Mouse (Mus musculus): ENCODE data around the gene Uqcc2. TPM values are rescaled to one million over a fixed set of nuclear protein-coding genes. Genes with fewer than 3 reads are reported as not detected.

The Uqcc2 gene
- polyA plus RNA-seq, 1 experiment from 2014 or later: 266 TPM

DNA sequence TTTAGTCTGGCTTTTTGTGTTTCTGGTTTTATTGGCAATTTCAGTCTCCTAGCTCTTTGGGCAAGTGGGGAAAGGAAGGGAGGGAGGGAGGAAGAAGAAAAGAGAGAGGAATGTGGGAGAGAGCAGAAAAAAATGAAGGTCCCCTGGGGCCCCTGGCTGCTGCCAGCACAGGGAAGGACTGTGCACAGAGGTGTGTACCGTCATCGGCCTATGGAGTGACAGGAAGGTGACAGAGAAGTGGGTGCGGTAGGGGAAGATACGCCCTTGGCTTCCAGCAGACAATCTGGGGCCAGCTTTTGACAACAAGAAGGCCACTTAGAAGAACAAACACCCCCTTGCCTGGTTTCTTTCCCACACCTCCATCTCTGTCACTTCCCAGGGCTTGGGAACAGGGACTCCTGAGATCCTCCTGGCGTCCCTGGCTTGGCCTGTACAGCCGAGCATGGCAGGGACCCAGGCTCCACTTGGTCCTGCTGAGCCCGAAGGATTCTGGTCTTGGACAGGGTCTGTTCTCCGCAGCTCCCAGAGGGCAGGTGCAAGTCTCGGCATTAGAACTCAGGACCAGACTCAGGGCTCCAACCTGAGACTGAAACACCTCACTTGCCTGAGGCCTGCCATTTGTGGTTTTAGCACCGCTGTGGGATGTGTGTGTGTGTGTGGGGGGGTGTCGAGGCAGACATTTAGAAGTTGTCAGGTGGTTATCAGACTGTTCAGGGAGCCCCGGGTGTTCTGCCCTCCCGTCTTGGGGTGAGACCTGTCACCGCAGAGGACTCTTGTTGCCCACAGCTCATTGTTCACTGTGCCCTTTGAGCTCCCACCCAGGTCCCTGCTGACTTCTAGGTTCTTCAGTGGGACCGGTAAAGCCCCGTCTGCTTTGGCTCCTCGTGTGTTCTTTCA is 58.6 kb downstream of the Uqcc2 start:
- H3K27ac ChIP-seq (ENCODE audit: low read length): peak overlapping the region; percentile 73; the same call in 1 of the 2 replicates
- no peak overlapping the region for H3K4me2 ChIP-seq (replicated peaks; ENCODE audit: low read depth, low read length)
- WGBS: 72% methylated on average over 17 of the region's 17 CpGs
- H3K9me3 ChIP-seq (ENCODE audit: low read length): peaks cover 7% of the 10 kb centered on the region; the same call in 1 of the 2 replicates
- H3K4me1 ChIP-seq (ENCODE audit: insufficient read depth, low read length): peaks cover 15% of the 10 kb centered on the region
- H3K9ac ChIP-seq (replicated peaks; ENCODE audit: low read length): no peak overlapping the region
- no peaks in the 10 kb centered on the region for H3K27me3 ChIP-seq (ENCODE audit: insufficient read depth, low read length)
- H3K4me3 ChIP-seq (ENCODE audit: low read length): no peak overlapping the region
- no peak for ATAC-seq (ENCODE audit: low FRiP score, low TSS enrichment)
- peaks cover 10% of the 10 kb centered on the region; the same call in 1 of the 2 replicates for H3K36me3 ChIP-seq (ENCODE audit: insufficient read depth, low read length)

DNA sequence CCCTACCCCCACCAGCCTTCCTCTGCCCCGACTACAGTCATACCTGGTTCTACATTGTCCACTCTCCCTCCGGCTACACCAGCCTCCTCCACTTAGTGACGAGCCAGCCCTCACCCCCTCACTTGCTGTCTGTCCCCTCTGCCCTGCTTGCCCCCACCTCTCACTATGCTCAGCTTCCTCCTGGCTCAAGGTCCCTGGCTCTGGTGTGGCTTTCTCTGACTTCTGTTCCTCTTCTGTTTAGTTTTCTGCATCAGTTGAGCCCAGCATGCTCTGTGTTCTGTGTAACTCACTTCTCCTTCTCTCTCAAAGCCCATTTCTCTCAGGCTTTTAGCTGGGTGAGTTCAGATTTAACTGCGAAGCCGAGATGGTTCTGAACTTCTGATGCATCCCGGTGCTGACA is 59.5 kb downstream of the Uqcc2 start:
- H3K27me3 ChIP-seq (ENCODE audit: insufficient read depth, low read length): no peaks in the 10 kb centered on the region
- peak overlapping the region; percentile 73 for H3K27ac ChIP-seq (ENCODE audit: low read length)

DNA sequence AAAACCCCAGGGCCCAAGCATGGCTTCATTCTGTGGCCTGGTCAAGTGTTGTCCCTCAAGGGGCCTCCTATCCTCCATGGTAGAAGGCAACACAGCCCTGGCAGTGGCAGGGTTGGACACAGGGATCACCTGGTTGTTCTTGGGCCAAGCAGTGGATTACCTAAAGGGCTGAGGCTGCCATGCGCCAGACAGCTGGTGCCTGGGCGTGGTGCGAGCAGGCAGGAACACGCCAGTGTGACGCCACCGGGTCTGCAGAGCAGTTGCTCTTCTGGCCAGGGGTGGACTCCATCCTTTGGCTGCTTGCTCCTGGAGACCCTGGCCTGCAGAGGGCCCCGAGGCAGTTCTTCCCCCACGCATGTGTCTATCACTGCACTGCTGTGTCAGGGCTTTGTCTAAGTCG is 59.9 kb downstream of the Uqcc2 start:
- H3K4me3 ChIP-seq (ENCODE audit: low read length): no peak overlapping the region
- peaks cover 7% of the 10 kb centered on the region; the same call in 1 of the 2 replicates for H3K9me3 ChIP-seq (ENCODE audit: low read length)
- peaks cover 25% of the 10 kb centered on the region for H3K4me1 ChIP-seq (ENCODE audit: insufficient read depth, low read length)
- H3K27me3 ChIP-seq (ENCODE audit: insufficient read depth, low read length): no peaks in the 10 kb centered on the region
- no peak overlapping the region for H3K4me2 ChIP-seq (replicated peaks; ENCODE audit: low read depth, low read length)
- WGBS: 60% methylated on average over 9 of the region's 9 CpGs
- H3K36me3 ChIP-seq (ENCODE audit: insufficient read depth, low read length): peaks cover 10% of the 10 kb centered on the region; the same call in 1 of the 2 replicates
- no peak overlapping the region; the same call in 1 of the 2 replicates for H3K9ac ChIP-seq (replicated peaks; ENCODE audit: low read length)
- ATAC-seq (ENCODE audit: low FRiP score, low TSS enrichment): no peak
- H3K27ac ChIP-seq (ENCODE audit: low read length): 0 out of 2 replicates have a peak overlapping the region, but pooled peaks have one; percentile 27

More for the DNA sequence above, 59.5 kb downstream of the Uqcc2 start:
- Histone ChIP-seq H3K9me3 (ENCODE audit: low read length) (peaks cover 7% of the 10 kb centered on the region; the same call in 1 of the 2 replicates), H3K4me1 (ENCODE audit: insufficient read depth, low read length) (peaks cover 23% of the 10 kb centered on the region), H3K4me2 (replicated peaks; ENCODE audit: low read depth, low read length) (no peak overlapping the region), H3K4me3 (ENCODE audit: low read length) (no peak overlapping the region), H3K36me3 (ENCODE audit: insufficient read depth, low read length) (peaks cover 10% of the 10 kb centered on the region; the same call in 1 of the 2 replicates), H3K9ac (replicated peaks; ENCODE audit: low read length) (no peak overlapping the region)
- WGBS: 39% methylated on average over 6 of the region's 6 CpGs
- peak; percentile 49 for ATAC-seq (ENCODE audit: low FRiP score, low TSS enrichment)

DNA sequence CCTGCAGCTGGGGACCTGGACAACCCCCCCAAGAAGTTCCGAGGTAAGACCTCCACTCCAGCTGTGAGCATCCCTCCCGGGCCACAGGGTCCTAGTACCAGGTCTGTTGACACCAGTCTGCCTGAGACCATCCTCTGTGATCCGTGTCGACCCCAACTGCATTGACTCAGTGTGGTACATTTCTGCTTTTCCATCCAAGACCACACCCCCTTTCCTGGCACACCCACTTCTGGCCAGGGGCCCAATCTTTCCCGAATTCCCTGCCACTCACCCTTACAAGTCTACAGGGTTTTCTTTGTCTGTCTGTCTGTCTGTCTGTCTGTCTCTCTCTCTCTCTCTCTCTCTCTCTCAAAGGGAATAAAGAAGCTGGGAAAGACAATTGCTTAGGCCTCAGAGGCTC is 60.6 kb downstream of the Uqcc2 start:
- Histone ChIP-seq H3K36me3 (ENCODE audit: insufficient read depth, low read length) (peaks cover 10% of the 10 kb centered on the region; the same call in 1 of the 2 replicates), H3K27me3 (ENCODE audit: insufficient read depth, low read length) (no peaks in the 10 kb centered on the region), H3K9ac (replicated peaks; ENCODE audit: low read length) (no peak overlapping the region; the same call in 1 of the 2 replicates), H3K4me1 (ENCODE audit: insufficient read depth, low read length) (peaks cover 25% of the 10 kb centered on the region), H3K9me3 (ENCODE audit: low read length) (peaks cover 7% of the 10 kb centered on the region; the same call in 1 of the 2 replicates), H3K4me3 (ENCODE audit: low read length) (no peak overlapping the region), H3K27ac (ENCODE audit: low read length) (no peak overlapping the region), H3K4me2 (replicated peaks; ENCODE audit: low read depth, low read length) (no peak overlapping the region)
- 62% methylated on average over 5 of the region's 5 CpGs for whole genome bisulfite sequencing
- no peak for ATAC-seq (ENCODE audit: low FRiP score, low TSS enrichment)

Small RNAs within 50 kb of the gene (microRNA-seq; reads per million reads assigned to microRNA genes)
- gene Mir7677: not detected

Other genes starting within 250 kb of the Uqcc2 start
- gene Kifc5b, start 216.8 kb downstream of the Uqcc2 start, polyA plus RNA-seq (2015; fragmentation: Nextera tagmentation; extraction: Ambion mirVana): 8.2 and 10.8 TPM in 2 replicates
- 9.3 and 9.4 TPM in 2 replicates for gene Phf1, start 200.9 kb downstream of the Uqcc2 start, polyA plus RNA-seq (2015; fragmentation: Nextera tagmentation; extraction: Ambion mirVana)
- 187 and 203 TPM in 2 replicates for gene Cuta, start 194.3 kb downstream of the Uqcc2 start, polyA plus RNA-seq (2015; fragmentation: Nextera tagmentation; extraction: Ambion mirVana)
- 1.1 and 2.2 TPM in 2 replicates for gene Syngap1, start 192.7 kb downstream of the Uqcc2 start, polyA plus RNA-seq (2015; fragmentation: Nextera tagmentation; extraction: Ambion mirVana)
- 19.9 and 20.1 TPM in 2 replicates for gene Zbtb9, start 160.7 kb downstream of the Uqcc2 start, polyA plus RNA-seq (2015; fragmentation: Nextera tagmentation; extraction: Ambion mirVana)
- gene Bak1, start 104.9 kb downstream of the Uqcc2 start, polyA plus RNA-seq (2015; fragmentation: Nextera tagmentation; extraction: Ambion mirVana): 7.4 and 9.5 TPM in 2 replicates
- gene Itpr3, start 76.6 kb downstream of the Uqcc2 start, polyA plus RNA-seq (2015; fragmentation: Nextera tagmentation; extraction: Ambion mirVana): 9.3 and 9.6 TPM in 2 replicates
- gene Ip6k3, start 33.9 kb upstream of the Uqcc2 start, polyA plus RNA-seq (2015; fragmentation: Nextera tagmentation; extraction: Ambion mirVana): 0.15 and 0.19 TPM in 2 replicates
- 9.7 and 10.0 TPM in 2 replicates for gene Lemd2, start 70.6 kb upstream of the Uqcc2 start, polyA plus RNA-seq (2015; fragmentation: Nextera tagmentation; extraction: Ambion mirVana)